Mouse (Mus musculus): ENCODE data around the gene Sat1.

DNA sequence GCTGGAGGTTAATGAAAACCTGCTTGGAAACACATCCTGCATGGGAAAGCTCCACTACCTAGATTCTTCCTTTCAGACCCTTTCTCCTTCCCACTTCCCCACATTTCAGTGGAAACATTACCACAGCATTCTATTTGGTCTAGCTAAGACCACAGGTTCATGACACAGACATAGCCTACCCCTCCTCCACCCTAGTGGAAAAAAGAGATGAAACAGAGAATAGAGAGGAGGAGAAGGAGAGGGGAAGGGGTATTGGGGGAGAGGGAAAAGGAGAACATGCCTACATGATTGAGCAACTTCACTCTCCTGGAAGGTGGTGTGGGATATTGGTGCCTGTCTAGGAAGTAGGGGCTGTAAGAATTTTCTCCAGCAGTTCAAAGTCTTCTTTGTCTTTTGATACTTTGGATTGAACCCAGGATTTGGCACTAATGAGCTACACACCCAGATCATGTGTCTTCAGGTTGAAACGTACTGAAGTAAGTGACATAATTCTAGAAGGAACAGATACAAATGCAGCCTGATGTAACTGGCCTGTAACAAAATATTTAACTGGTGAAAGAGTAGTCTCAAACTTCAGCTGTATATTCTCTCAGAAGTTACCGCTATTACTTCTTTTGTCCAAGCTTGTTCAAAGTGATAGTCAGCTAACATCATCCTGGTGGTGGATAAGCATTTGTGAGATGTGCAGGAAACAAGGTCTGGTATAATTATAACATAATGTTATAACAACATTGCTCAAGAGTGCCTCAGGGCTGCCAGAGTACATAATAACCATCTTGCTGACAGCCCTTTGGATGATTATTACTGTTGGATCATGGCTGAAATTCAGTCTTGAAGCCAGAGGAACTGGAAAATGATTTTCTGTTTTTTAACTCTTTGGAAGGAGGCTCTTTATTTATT lies 13.6 kb downstream of the Sat1 start:
- TF ChIP-seq CTCF (IDR thresholded peaks at IDR 0.05; ENCODE audit: low read depth) (no peak), EP300 (optimal IDR thresholded peaks at IDR 0.05) (no peak)
